Mouse (Mus musculus) neural tube, embryonic 13.5 days (tissue): ENCODE measurements around the gene Rin2. TPM values are rescaled to one million over a fixed set of nuclear protein-coding genes. Genes with fewer than 3 reads are reported as not detected.
"Not testable (repeated sequence)": the region's sequence is repeated elsewhere in the genome, so short reads cannot be mapped to it uniquely, and the experiment has no call there.

Experiments
- ATAC-seq: fragments of 200-750 bp; cut with Nextera tagmentation; 2 replicates; pipeline ENCODE4 v1.8.0; 2017; ENCODE audit warnings: low read depth, mild to moderate bottlenecking, moderate TSS enrichment, moderate library complexity
- H3K27ac ChIP-seq: fragments of 300-500 bp; sonication (generic); replicated peaks from 2 replicates; pipeline ENCODE4 v1.5.1; 2015; ENCODE audit warnings: moderate library complexity, mild to moderate bottlenecking, inconsistent platforms
- H3K27me3 ChIP-seq: fragments of 300-500 bp; sonication (generic); 2 replicates; pipeline ENCODE4 v1.6.1; 2015; ENCODE audit warnings: mild to moderate bottlenecking, inconsistent platforms
- H3K36me3 ChIP-seq: fragments of 300-500 bp; sonication (generic); 2 replicates; pipeline ENCODE4 v1.6.1; 2015; ENCODE audit warnings: mild to moderate bottlenecking, inconsistent platforms
- H3K4me1 ChIP-seq: fragments of 300-500 bp; sonication (generic); replicated peaks from 2 replicates; pipeline ENCODE4 v1.6.1; 2015; ENCODE audit warnings: inconsistent platforms
- H3K4me2 ChIP-seq: fragments of 300-500 bp; sonication (generic); 2 replicates; pipeline ENCODE4 v1.6.1; 2015; ENCODE audit warnings: inconsistent platforms, mild to moderate bottlenecking, moderate library complexity
- H3K4me3 ChIP-seq: fragments of 300-500 bp; sonication (generic); 2 replicates; pipeline ENCODE4 v1.5.1; 2015; ENCODE audit warnings: mild to moderate bottlenecking, inconsistent platforms
- H3K9ac ChIP-seq: fragments of 300-500 bp; sonication (generic); 2 replicates; pipeline ENCODE4 v1.6.1; 2015; ENCODE audit warnings: moderate library complexity, mild to moderate bottlenecking, inconsistent platforms
- H3K9me3 ChIP-seq: fragments of 300-500 bp; sonication (generic); 2 replicates; pipeline ENCODE4 v1.6.1; 2016; ENCODE audit warnings: inconsistent platforms
- WGBS: fragments of 180-500 bp; shearing (Covaris S2); methylation state at CpG from one replicate; pipeline ENCODE4 v1.1.7; 2015; 5-methylcytosine and 5-hydroxymethylcytosine counted together
- polyA plus RNA-seq: library from polyadenylated mRNA; unstranded; fragments of >200 nt; fragmentation: Nextera tagmentation; extraction: Ambion mirVana; gene quantifications from 2 replicates; pipeline ENCODE4 v1.2.1, GENCODE M21; 2015

Gene Rin2
- polyA plus RNA-seq, 1 experiment from 2014 or later: 17.2 TPM

- Histone ChIP-seq H3K27ac (no peak overlapping the region), H3K9ac (no peak overlapping the region), H3K4me3 (no peak overlapping the region), H3K9me3 (no peaks in the 10 kb centered on the region), H3K4me1 (peaks cover 16% of the 10 kb centered on the region; the same call in 1 of the 2 replicates), H3K4me2 (no peak overlapping the region), H3K27me3 (no peaks in the 10 kb centered on the region), H3K36me3 (peaks cover 33% of the 10 kb centered on the region)
- WGBS: 37% methylated on average over 2 of the region's 2 CpGs
- no peak for ATAC-seq
Measured at GRCm38 (mm10) chr2:145882398-145882797, 207.4 kb downstream of the Rin2 start.

GRCm38 (mm10) chr2:145884036-145884912 lies 209.3 kb downstream of the Rin2 start:
- Histone ChIP-seq H3K9me3 (no peaks in the 10 kb centered on the region), H3K4me1 (peaks cover 21% of the 10 kb centered on the region; the same call in 1 of the 2 replicates), H3K4me3 (no peak overlapping the region), H3K27ac (peak overlapping the region; percentile 42), H3K9ac (no peak overlapping the region), H3K4me2 (no peak overlapping the region), H3K36me3 (peaks cover 19% of the 10 kb centered on the region), H3K27me3 (no peaks in the 10 kb centered on the region)
- 50% methylated on average over 17 of the region's 17 CpGs for WGBS
- no peak for ATAC-seq

- Histone ChIP-seq H3K9ac (no peak overlapping the region), H3K27ac (peak overlapping the region; percentile 42; the same call in 1 of the 2 replicates)
- ATAC-seq: no peak
Measured at GRCm38 (mm10) chr2:145884913-145885785, 210.1 kb downstream of the Rin2 start.

GRCm38 (mm10) chr2:145887937-145888765 lies 213.1 kb downstream of the Rin2 start:
- ATAC-seq: no peak
- H3K27ac ChIP-seq: peak overlapping the region; percentile 46; the same call in 1 of the 2 replicates
- H3K27me3 ChIP-seq: no peaks in the 10 kb centered on the region
- no peak overlapping the region for H3K4me2 ChIP-seq
- H3K9ac ChIP-seq: no peak overlapping the region
- peaks cover 17% of the 10 kb centered on the region; the same call in 1 of the 2 replicates for H3K4me1 ChIP-seq
- 70% methylated on average over 14 of the region's 14 CpGs for WGBS
- peaks cover 6% of the 10 kb centered on the region for H3K36me3 ChIP-seq
- no peak overlapping the region for H3K4me3 ChIP-seq
- H3K9me3 ChIP-seq: no peaks in the 10 kb centered on the region

More at GRCm38 (mm10) chr2:145884913-145885785, 210.1 kb downstream of the Rin2 start:
- peaks cover 22% of the 10 kb centered on the region; the same call in 1 of the 2 replicates for H3K4me1 ChIP-seq
- WGBS: 81% methylated on average over 14 of the region's 14 CpGs
- no peak overlapping the region for H3K4me3 ChIP-seq
- peaks cover 11% of the 10 kb centered on the region for H3K36me3 ChIP-seq
- no peaks in the 10 kb centered on the region for H3K27me3 ChIP-seq
- H3K4me2 ChIP-seq: no peak overlapping the region
- no peaks in the 10 kb centered on the region for H3K9me3 ChIP-seq

- WGBS: 65% methylated on average over 6 of the region's 6 CpGs
- ATAC-seq: no peak
- Histone ChIP-seq H3K27ac (0 out of 2 replicates have a peak overlapping the region, but pooled peaks have one; percentile 14), H3K36me3 (peaks cover 6% of the 10 kb centered on the region), H3K27me3 (no peaks in the 10 kb centered on the region), H3K4me3 (no peak overlapping the region), H3K9ac (no peak overlapping the region), H3K4me1 (peaks cover 17% of the 10 kb centered on the region; the same call in 1 of the 2 replicates), H3K9me3 (no peaks in the 10 kb centered on the region), H3K4me2 (no peak overlapping the region)
Measured at GRCm38 (mm10) chr2:145888766-145889480, 213.9 kb downstream of the Rin2 start.

GRCm38 (mm10) chr2:145890571-145890970 lies 215.6 kb downstream of the Rin2 start:
- Histone ChIP-seq H3K9ac (no peak overlapping the region), H3K4me1 (0 out of 2 replicates have a peak, but pooled peaks cover 6% of the 10 kb centered on the region), H3K4me3 (no peak overlapping the region), H3K36me3 (peaks cover 5% of the 10 kb centered on the region), H3K4me2 (no peak overlapping the region), H3K27me3 (no peaks in the 10 kb centered on the region), H3K9me3 (no peaks in the 10 kb centered on the region), H3K27ac (no peak overlapping the region)
- WGBS: 85% methylated on average over 2 of the region's 2 CpGs
- ATAC-seq: no peak

- no peak overlapping the region for H3K4me3 ChIP-seq
- 0 out of 2 replicates have a peak, but pooled peaks cover 6% of the 10 kb centered on the region for H3K4me1 ChIP-seq
- no peak overlapping the region for H3K9ac ChIP-seq
- ATAC-seq: no peak
- H3K27me3 ChIP-seq: no peaks in the 10 kb centered on the region
- no peak overlapping the region for H3K4me2 ChIP-seq
- H3K27ac ChIP-seq: no peak overlapping the region
- 95% methylated on average over 6 of the region's 6 CpGs for WGBS
- no peaks in the 10 kb centered on the region for H3K9me3 ChIP-seq
- no peaks in the 10 kb centered on the region for H3K36me3 ChIP-seq
Measured at GRCm38 (mm10) chr2:145893756-145894155, 218.7 kb downstream of the Rin2 start.

GRCm38 (mm10) chr2:145898106-145898505 lies 223.1 kb downstream of the Rin2 start:
- WGBS: 71% methylated on average over 9 of the region's 9 CpGs
- ATAC-seq: no peak
- Histone ChIP-seq H3K9ac (no peak overlapping the region), H3K4me1 (no peaks in the 10 kb centered on the region), H3K9me3 (no peaks in the 10 kb centered on the region), H3K4me2 (no peak overlapping the region), H3K27ac (no peak overlapping the region), H3K36me3 (no peaks in the 10 kb centered on the region), H3K27me3 (no peaks in the 10 kb centered on the region), H3K4me3 (no peak overlapping the region)

GRCm38 (mm10) chr2:145900318-145900717 lies 225.3 kb downstream of the Rin2 start:
- H3K4me1 ChIP-seq: peaks cover 17% of the 10 kb centered on the region
- not testable (repeated sequence) for ATAC-seq, H3K36me3 ChIP-seq, H3K4me2 ChIP-seq, H3K9me3 ChIP-seq, H3K9ac ChIP-seq, H3K4me3 ChIP-seq, H3K27me3 ChIP-seq, H3K27ac ChIP-seq
- 84% methylated on average over 8 of the region's 8 CpGs for WGBS

GRCm38 (mm10) chr2:145901861-145902260 lies 226.8 kb downstream of the Rin2 start, which contains the start of gene Naa20:
TSS of gene Naa20 (plus strand) at chr2:145902099.
- peak within 1 kb of the TSS; percentile 98 for H3K4me3 ChIP-seq
- no peak within 1 kb of the TSS for H3K27ac ChIP-seq
- peak within 1 kb of the TSS; percentile 73 for H3K4me2 ChIP-seq
- H3K4me1 ChIP-seq: peaks cover 22% of the 10 kb centered on the region
- H3K36me3 ChIP-seq: no peaks in the 10 kb centered on the region; the same call in 1 of the 2 replicates
- WGBS: 88% methylated on average over 6 of the region's 6 CpGs
- ATAC-seq: no peak
- H3K9me3 ChIP-seq: no peaks in the 10 kb centered on the region
- peak within 1 kb of the TSS; percentile 95; the same call in 1 of the 2 replicates for H3K9ac ChIP-seq
- no peaks in the 10 kb centered on the region for H3K27me3 ChIP-seq
